Mouse (Mus musculus) thymus, adult 2 months (tissue): ENCODE measurements around the gene Plau. TPM values are rescaled to one million over a fixed set of nuclear protein-coding genes. Genes with fewer than 3 reads are reported as not detected.

ENCODE experiments used
- DNase-seq: peaks from one replicate; pipeline ENCODE4 v3.0.0; 2021
- H3K27ac ChIP-seq: fragments of 200-500 bp; 2 replicates; pipeline ENCODE4 v1.5.1; 2012; ENCODE audit warnings: low read length, control low read depth; ENCODE audit not compliant: control insufficient read depth, insufficient read depth
- H3K27me3 ChIP-seq: fragments of 200-500 bp; 2 replicates; pipeline ENCODE4 v1.6.1; 2012; ENCODE audit warnings: mild to moderate bottlenecking, low read length, moderate library complexity, mixed read lengths; ENCODE audit not compliant: control insufficient read depth, insufficient read depth
- H3K36me3 ChIP-seq: fragments of 200-500 bp; 2 replicates; pipeline ENCODE4 v1.6.1; 2012; ENCODE audit warnings: mild to moderate bottlenecking, low read length, moderate library complexity; ENCODE audit not compliant: control insufficient read depth, insufficient read depth
- H3K4me1 ChIP-seq: fragments of 200-500 bp; replicated peaks from 2 replicates; pipeline ENCODE4 v1.6.1; 2012; ENCODE audit warnings: low read length; ENCODE audit not compliant: control insufficient read depth, insufficient read depth
- H3K4me3 ChIP-seq: fragments of 200-500 bp; 2 replicates; pipeline ENCODE4 v1.5.1; 2012; ENCODE audit warnings: mild to moderate bottlenecking, low read length, control low read depth, moderate library complexity; ENCODE audit not compliant: control insufficient read depth, insufficient read depth
- CTCF ChIP-seq: fragments of 200-500 bp; IDR thresholded peaks from 2 replicates; pipeline ENCODE4 v1.5.1; 2012; ENCODE audit warnings: mild to moderate bottlenecking, control low read depth, low read length, moderate library complexity, borderline replicate concordance; ENCODE audit not compliant: control insufficient read depth, poor library complexity, insufficient read depth; ENCODE audit errors: extremely low read depth
- POLR2A ChIP-seq: fragments of 200-500 bp; IDR thresholded peaks from 2 replicates; pipeline ENCODE4 v1.6.1; 2012; ENCODE audit warnings: mild to moderate bottlenecking, low read length, control low read depth, moderate library complexity; ENCODE audit not compliant: control insufficient read depth, poor library complexity, insufficient read depth; ENCODE audit errors: extremely low read depth
- WGBS: fragments of 180-500 bp; shearing (Covaris S2); methylation state at CpG from one replicate; pipeline ENCODE4 v1.1.7; 2018; 5-methylcytosine and 5-hydroxymethylcytosine counted together
- polyA plus RNA-seq: library from polyadenylated mRNA; depleted of rRNA; stranded (reverse); fragments of >200 nt; gene quantifications from 2 replicates; pipeline ENCODE4 v1.2.3, GENCODE M21; 2012

Plau gene
- polyA plus RNA-seq, 1 experiment, result 5.6 TPM

- WGBS, result 35% methylated on average over 7 of the region's 7 CpGs
- DNase-seq, result peak; percentile 1
- H3K4me3 ChIP-seq, result peak overlapping the region; percentile 52
- H3K27me3 ChIP-seq, result no peaks in the 10 kb centered on the region
- no peaks in the 10 kb centered on the region for H3K36me3 ChIP-seq
- H3K27ac ChIP-seq, result no peak overlapping the region
- H3K4me1 ChIP-seq, result peaks cover 5% of the 10 kb centered on the region; the same call in 1 of the 2 replicates
- TF ChIP-seq POLR2A, result no peak
- no peak for TF ChIP-seq CTCF
Observed at GRCm38 (mm10) chr14:20846214-20846613, 9.8 kb downstream of the Plau start.

- DNase-seq, result no peak
- no peak overlapping the region for H3K4me3 ChIP-seq
- no peaks in the 10 kb centered on the region for H3K36me3 ChIP-seq
- H3K27ac ChIP-seq, result no peak overlapping the region
- TF ChIP-seq CTCF (no peak), POLR2A (no peak)
- no peaks in the 10 kb centered on the region for H3K27me3 ChIP-seq
- 94% methylated on average over 3 of the region's 3 CpGs for WGBS
- H3K4me1 ChIP-seq, result peaks cover 5% of the 10 kb centered on the region; the same call in 1 of the 2 replicates
Observed at GRCm38 (mm10) chr14:20847637-20848129, 11.2 kb downstream of the Plau start.

- no peak overlapping the region for H3K27ac ChIP-seq
- WGBS, result 85% methylated on average over 4 of the region's 4 CpGs
- no peak for TF ChIP-seq CTCF
- TF ChIP-seq POLR2A, result no peak
- H3K4me3 ChIP-seq, result no peak overlapping the region
- DNase-seq, result no peak
- H3K27me3 ChIP-seq, result no peaks in the 10 kb centered on the region
- H3K4me1 ChIP-seq, result peaks cover 5% of the 10 kb centered on the region; the same call in 1 of the 2 replicates
- no peaks in the 10 kb centered on the region for H3K36me3 ChIP-seq
Observed at GRCm38 (mm10) chr14:20849753-20850152, 13.3 kb downstream of the Plau start.

- Histone ChIP-seq H3K36me3 (no peaks in the 10 kb centered on the region), H3K4me1 (peaks cover 5% of the 10 kb centered on the region; the same call in 1 of the 2 replicates), H3K4me3 (no peak overlapping the region), H3K27ac (no peak overlapping the region), H3K27me3 (no peaks in the 10 kb centered on the region)
- DNase-seq, result no peak
- TF ChIP-seq POLR2A (no peak), CTCF (no peak)
- WGBS, result 79% methylated on average over 2 of the region's 2 CpGs
Observed at GRCm38 (mm10) chr14:20850498-20850897, 14.0 kb downstream of the Plau start.

- TF ChIP-seq POLR2A, result no peak
- no peak for TF ChIP-seq CTCF
Observed at GRCm38 (mm10) chr14:20851776-20852175, 15.3 kb downstream of the Plau start.

GRCm38 (mm10) chr14:20861152-20861551, 24.7 kb downstream of the Plau start:
- TF ChIP-seq POLR2A (no peak), CTCF (no peak)
- no peak overlapping the region for H3K4me3 ChIP-seq
- 74% methylated on average over 2 of the region's 2 CpGs for WGBS
- no peak overlapping the region for H3K27ac ChIP-seq
- no peaks in the 10 kb centered on the region for H3K36me3 ChIP-seq
- DNase-seq, result no peak
- H3K4me1 ChIP-seq, result no peaks in the 10 kb centered on the region
- H3K27me3 ChIP-seq, result no peaks in the 10 kb centered on the region

More at GRCm38 (mm10) chr14:20851776-20852175, 15.3 kb downstream of the Plau start:
- Histone ChIP-seq H3K4me3 (no peak overlapping the region), H3K27ac (no peak overlapping the region), H3K4me1 (no peaks in the 10 kb centered on the region), H3K27me3 (no peaks in the 10 kb centered on the region), H3K36me3 (no peaks in the 10 kb centered on the region)
- no peak for DNase-seq

- Histone ChIP-seq H3K4me3 (no peak overlapping the region), H3K36me3 (no peaks in the 10 kb centered on the region), H3K27me3 (no peaks in the 10 kb centered on the region), H3K4me1 (no peaks in the 10 kb centered on the region), H3K27ac (no peak overlapping the region)
- WGBS, result 58% methylated on average over 5 of the region's 5 CpGs
- no peak for TF ChIP-seq CTCF
- no peak for TF ChIP-seq POLR2A
- DNase-seq, result no peak
Observed at GRCm38 (mm10) chr14:20861559-20861958, 25.1 kb downstream of the Plau start.
